Mouse (Mus musculus): ENCODE measurements around the gene Tmem234.

- no peak for TF ChIP-seq POLR2A (IDR thresholded peaks at IDR 0.05; ENCODE audit: borderline replicate concordance, low read depth, low read length)
- TF ChIP-seq CTCF (IDR thresholded peaks at IDR 0.05; ENCODE audit: low read depth, low read length) = no peak
Measured at GRCm38 (mm10) chr4:129588865-129589264, 11.6 kb upstream of the Tmem234 start.
